Mouse (Mus musculus) skeletal muscle tissue, postnatal 0 days (tissue): ENCODE results near the gene Prdm4. TPM values are rescaled to one million over a fixed set of nuclear protein-coding genes. Genes with fewer than 3 reads are reported as not detected.

Experiments used
- polyA plus RNA-seq: library from polyadenylated mRNA; unstranded; fragments of >200 nt; fragmentation: Nextera tagmentation; extraction: Ambion mirVana; gene quantifications from 2 replicates; pipeline ENCODE4 v1.2.1, GENCODE M21; 2015

Gene Prdm4
- 5.4 and 5.5 TPM in 2 replicates for polyA plus RNA-seq

GRCm38 (mm10) chr10:85916498-85917309, at the start of gene Prdm4:
Gene Prdm4 (minus strand): TSS chr10:85917142.

GRCm38 (mm10) chr10:85957464-85957950, 40.6 kb upstream of the Prdm4 start, which contains the start of gene Rtcb:
Gene Rtcb (minus strand): TSS chr10:85957823.

GRCm38 (mm10) chr10:85927676-85928445, 10.9 kb upstream of the Prdm4 start, which contains the start of gene Ascl4:
Gene Ascl4 (plus strand): TSS chr10:85927681.

Other genes with a start within 250 kb of the Prdm4 start
- gene Pwp1, start 87.6 kb downstream of the Prdm4 start, polyA plus RNA-seq, result 29.1 and 30.8 TPM in 2 replicates
- gene Ascl4, start 10.5 kb upstream of the Prdm4 start, polyA plus RNA-seq, result 0.18 TPM in 1 of 2 replicates, not detected in the other
- 69.7 and 76.3 TPM in 2 replicates for gene Rtcb, start 40.7 kb upstream of the Prdm4 start, polyA plus RNA-seq
- gene Bpifc, start 94.8 kb upstream of the Prdm4 start, polyA plus RNA-seq, result 0.97 TPM in 1 of 2 replicates, not detected in the other
- gene Fbxo7, start 104.8 kb upstream of the Prdm4 start, polyA plus RNA-seq, result 10.9 and 11.6 TPM in 2 replicates